Mouse (Mus musculus): ENCODE results near the gene Mbd3. TPM values are rescaled to one million over a fixed set of nuclear protein-coding genes. Genes with fewer than 3 reads are reported as not detected.
A peak's percentile ranks its signal among the peaks of the same experiment; 100 is the strongest.

Gene Mbd3
- total and polyA plus RNA-seq, 2 experiments from 2014 or later, result 30.4 to 157 TPM

- Histone ChIP-seq H3K27ac (ENCODE audit: low read depth, low read length) (no peak overlapping the region), H3K36me3 (ENCODE audit: insufficient read depth, low read length) (no peaks in the 10 kb centered on the region), H3K4me1 (ENCODE audit: insufficient read depth, low read length) (no peaks in the 10 kb centered on the region; the same call in 1 of the 2 replicates), H3K9me3 (ENCODE audit: low read length) (no peaks in the 10 kb centered on the region), H3K4me3 (ENCODE audit: low read depth, low read length) (no peak overlapping the region), H3K27me3 (ENCODE audit: insufficient read depth, low read length) (no peaks in the 10 kb centered on the region), H3K4me2 (ENCODE audit: low read depth, low read length, poor library complexity, severe bottlenecking) (no peak overlapping the region), H3K9ac (replicated peaks; ENCODE audit: low read length, poor library complexity, severe bottlenecking) (no peak overlapping the region)
- TF ChIP-seq CTCF (IDR thresholded peaks at IDR 0.05), result no peak
- DNase-seq (ENCODE audit: low spot score), result no peak
- ATAC-seq (ENCODE audit: low FRiP score), result no peak
- WGBS, result 91% methylated on average over 6 of the region's 6 CpGs
Measured at GRCm38 (mm10) chr10:80368392-80368791, 31.0 kb downstream of the Mbd3 start.

- no peak overlapping the region for H3K9ac ChIP-seq (replicated peaks; ENCODE audit: low read length, poor library complexity, severe bottlenecking)
- no peak for DNase-seq (ENCODE audit: low spot score)
- H3K4me1 ChIP-seq (ENCODE audit: insufficient read depth, low read length), result no peaks in the 10 kb centered on the region; the same call in 1 of the 2 replicates
- H3K27ac ChIP-seq (ENCODE audit: low read depth, low read length), result no peak overlapping the region
- 60% methylated on average over 5 of the region's 5 CpGs for WGBS
- no peak for TF ChIP-seq CTCF (IDR thresholded peaks at IDR 0.05)
- H3K36me3 ChIP-seq (ENCODE audit: insufficient read depth, low read length), result no peaks in the 10 kb centered on the region
- no peak for ATAC-seq (ENCODE audit: low FRiP score)
- H3K4me2 ChIP-seq (ENCODE audit: low read depth, low read length, poor library complexity, severe bottlenecking), result no peak overlapping the region
- H3K9me3 ChIP-seq (ENCODE audit: low read length), result no peaks in the 10 kb centered on the region
- H3K27me3 ChIP-seq (ENCODE audit: insufficient read depth, low read length), result no peaks in the 10 kb centered on the region
- no peak overlapping the region for H3K4me3 ChIP-seq (ENCODE audit: low read depth, low read length)
Measured at GRCm38 (mm10) chr10:80367954-80368353, 31.4 kb downstream of the Mbd3 start.

GRCm38 (mm10) chr10:80365736-80366135 is 33.6 kb downstream of the Mbd3 start:
- DNase-seq (ENCODE audit: low spot score), result no peak
- WGBS, result 80% methylated on average over 6 of the region's 6 CpGs
- H3K27me3 ChIP-seq (ENCODE audit: insufficient read depth, low read length), result no peaks in the 10 kb centered on the region

GRCm38 (mm10) chr10:80363734-80364133 is 35.6 kb downstream of the Mbd3 start:
- no peak overlapping the region for H3K4me3 ChIP-seq (ENCODE audit: low read depth, low read length)
- no peaks in the 10 kb centered on the region; the same call in none of the 2 replicates for H3K27me3 ChIP-seq (ENCODE audit: insufficient read depth, low read length)
- H3K27ac ChIP-seq (ENCODE audit: low read depth, low read length), result no peak overlapping the region
- H3K9ac ChIP-seq (replicated peaks; ENCODE audit: low read length, poor library complexity, severe bottlenecking), result no peak overlapping the region
- DNase-seq (ENCODE audit: low spot score), result no peak
- no peaks in the 10 kb centered on the region for H3K36me3 ChIP-seq (ENCODE audit: insufficient read depth, low read length)
- no peaks in the 10 kb centered on the region for H3K9me3 ChIP-seq (ENCODE audit: low read length)
- H3K4me2 ChIP-seq (ENCODE audit: low read depth, low read length, poor library complexity, severe bottlenecking), result no peak overlapping the region
- no peak for TF ChIP-seq CTCF (IDR thresholded peaks at IDR 0.05)
- H3K4me1 ChIP-seq (ENCODE audit: insufficient read depth, low read length), result no peaks in the 10 kb centered on the region
- 23% methylated on average over 6 of the region's 6 CpGs for WGBS
- ATAC-seq (ENCODE audit: low FRiP score), result no peak

More at GRCm38 (mm10) chr10:80365736-80366135, 33.6 kb downstream of the Mbd3 start:
- H3K9ac ChIP-seq (replicated peaks; ENCODE audit: low read length, poor library complexity, severe bottlenecking), result no peak overlapping the region
- no peaks in the 10 kb centered on the region for H3K36me3 ChIP-seq (ENCODE audit: insufficient read depth, low read length)
- no peak for ATAC-seq (ENCODE audit: low FRiP score)
- TF ChIP-seq CTCF (IDR thresholded peaks at IDR 0.05), result no peak
- no peaks in the 10 kb centered on the region for H3K9me3 ChIP-seq (ENCODE audit: low read length)
- no peak overlapping the region for H3K4me3 ChIP-seq (ENCODE audit: low read depth, low read length)
- no peaks in the 10 kb centered on the region for H3K4me1 ChIP-seq (ENCODE audit: insufficient read depth, low read length)
- no peak overlapping the region for H3K27ac ChIP-seq (ENCODE audit: low read depth, low read length)
- no peak overlapping the region for H3K4me2 ChIP-seq (ENCODE audit: low read depth, low read length, poor library complexity, severe bottlenecking)

- H3K27me3 ChIP-seq (ENCODE audit: insufficient read depth, low read length), result peaks cover 37% of the 10 kb centered on the region
- peak; percentile 57 for TF ChIP-seq CTCF (IDR thresholded peaks at IDR 0.05)
- peak overlapping the region; percentile 19 for H3K9ac ChIP-seq (replicated peaks; ENCODE audit: low read length, poor library complexity, severe bottlenecking)
- peak overlapping the region; percentile 50 for H3K4me3 ChIP-seq (ENCODE audit: low read depth, low read length)
- 7% methylated on average over 30 of the region's 31 CpGs for WGBS
- no peaks in the 10 kb centered on the region for H3K9me3 ChIP-seq (ENCODE audit: low read length)
- H3K36me3 ChIP-seq (ENCODE audit: insufficient read depth, low read length), result no peaks in the 10 kb centered on the region
- peaks cover 8% of the 10 kb centered on the region; the same call in 1 of the 2 replicates for H3K4me1 ChIP-seq (ENCODE audit: insufficient read depth, low read length)
- DNase-seq (ENCODE audit: low spot score) (peak; percentile 61), ATAC-seq (ENCODE audit: low FRiP score) (peak; percentile 71)
- H3K4me2 ChIP-seq (ENCODE audit: low read depth, low read length, poor library complexity, severe bottlenecking), result peak overlapping the region; percentile 82
- H3K27ac ChIP-seq (ENCODE audit: low read depth, low read length), result no peak overlapping the region
Measured at GRCm38 (mm10) chr10:80357994-80358639, 41.2 kb downstream of the Mbd3 start.

GRCm38 (mm10) chr10:80357336-80357735 is 42.0 kb downstream of the Mbd3 start:
- no peak for TF ChIP-seq CTCF (IDR thresholded peaks at IDR 0.05)
- H3K27ac ChIP-seq (ENCODE audit: low read depth, low read length), result no peak overlapping the region
- H3K27me3 ChIP-seq (ENCODE audit: insufficient read depth, low read length), result peaks cover 41% of the 10 kb centered on the region
- no peak for ATAC-seq (ENCODE audit: low FRiP score)
- H3K4me3 ChIP-seq (ENCODE audit: low read depth, low read length), result peak overlapping the region; percentile 50
- peaks cover 8% of the 10 kb centered on the region; the same call in 1 of the 2 replicates for H3K4me1 ChIP-seq (ENCODE audit: insufficient read depth, low read length)
- no peak for DNase-seq (ENCODE audit: low spot score)
- WGBS, result 31% methylated on average over 7 of the region's 7 CpGs
- no peaks in the 10 kb centered on the region for H3K36me3 ChIP-seq (ENCODE audit: insufficient read depth, low read length)
- no peaks in the 10 kb centered on the region for H3K9me3 ChIP-seq (ENCODE audit: low read length)
- peak overlapping the region; percentile 82 for H3K4me2 ChIP-seq (ENCODE audit: low read depth, low read length, poor library complexity, severe bottlenecking)
- no peak overlapping the region for H3K9ac ChIP-seq (replicated peaks; ENCODE audit: low read length, poor library complexity, severe bottlenecking)
